Mouse (Mus musculus): ENCODE data around the gene Chmp1a. TPM values are rescaled to one million over a fixed set of nuclear protein-coding genes. Genes with fewer than 3 reads are reported as not detected.
"Not testable (repeated sequence)": the region's sequence is repeated elsewhere in the genome, so short reads cannot be mapped to it uniquely, and the experiment has no call there.

Gene Chmp1a
- polyA plus RNA-seq, 1 experiment from 2014 or later, result 196 TPM

DNA sequence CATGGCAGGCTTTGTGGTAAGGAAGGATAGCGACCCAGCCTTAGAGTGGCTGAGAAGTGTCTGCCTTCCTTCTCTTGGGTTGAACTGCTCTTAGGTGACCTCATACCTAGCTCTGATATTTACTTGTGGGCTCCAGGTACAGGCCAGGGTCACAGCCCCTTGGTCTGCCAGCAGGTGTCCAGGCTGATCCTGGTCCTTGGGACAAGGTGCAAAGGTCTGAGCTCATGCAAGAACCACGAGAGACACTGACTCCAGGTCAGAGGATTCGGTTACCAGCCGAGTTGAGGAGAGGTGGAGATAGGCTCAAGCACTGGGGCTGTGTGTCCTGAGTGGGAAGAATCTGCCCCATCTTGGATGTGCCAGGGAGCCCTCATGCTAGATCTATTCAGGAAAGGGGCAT, 31.8 kb upstream of the Chmp1a start:
- no peak for ATAC-seq
- Histone ChIP-seq H3K9ac (replicated peaks) (no peak overlapping the region), H3K4me2 (replicated peaks) (no peak overlapping the region), H3K4me3 (replicated peaks) (no peak overlapping the region), H3K36me3 (peaks cover 81% of the 10 kb centered on the region), H3K27ac (no peak overlapping the region), H3K9me3 (no peaks in the 10 kb centered on the region), H3K27me3 (no peaks in the 10 kb centered on the region), H3K4me1 (replicated peaks) (no peaks in the 10 kb centered on the region)
- 94% methylated on average over 4 of the region's 4 CpGs for WGBS

DNA sequence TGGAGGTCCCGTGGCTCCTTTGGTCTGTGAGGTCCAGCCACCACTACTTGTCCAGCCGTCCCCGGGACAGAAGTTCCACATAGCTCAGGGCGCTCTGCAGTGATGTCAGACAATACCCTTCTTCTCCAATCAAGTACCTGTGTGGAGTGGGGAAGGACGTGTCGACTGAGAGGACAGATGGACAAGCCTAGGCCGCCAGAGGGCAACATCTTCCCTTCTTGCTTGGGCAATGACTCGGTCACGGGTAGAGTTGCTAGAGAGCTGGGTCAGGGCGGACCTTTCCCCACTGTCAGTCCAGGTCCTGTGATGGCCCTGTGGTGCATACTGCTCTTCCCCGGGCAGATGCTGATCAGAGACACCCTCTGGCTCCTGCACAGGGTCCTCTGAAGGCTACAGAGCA, 30.5 kb upstream of the Chmp1a start:
- ATAC-seq, result no peak
- Histone ChIP-seq H3K4me2 (replicated peaks) (no peak overlapping the region), H3K36me3 (peaks cover 68% of the 10 kb centered on the region), H3K27me3 (no peaks in the 10 kb centered on the region), H3K4me3 (replicated peaks) (no peak overlapping the region), H3K27ac (no peak overlapping the region), H3K4me1 (replicated peaks) (no peaks in the 10 kb centered on the region), H3K9me3 (no peaks in the 10 kb centered on the region), H3K9ac (replicated peaks) (no peak overlapping the region)
- WGBS, result 70% methylated on average over 11 of the region's 11 CpGs

DNA sequence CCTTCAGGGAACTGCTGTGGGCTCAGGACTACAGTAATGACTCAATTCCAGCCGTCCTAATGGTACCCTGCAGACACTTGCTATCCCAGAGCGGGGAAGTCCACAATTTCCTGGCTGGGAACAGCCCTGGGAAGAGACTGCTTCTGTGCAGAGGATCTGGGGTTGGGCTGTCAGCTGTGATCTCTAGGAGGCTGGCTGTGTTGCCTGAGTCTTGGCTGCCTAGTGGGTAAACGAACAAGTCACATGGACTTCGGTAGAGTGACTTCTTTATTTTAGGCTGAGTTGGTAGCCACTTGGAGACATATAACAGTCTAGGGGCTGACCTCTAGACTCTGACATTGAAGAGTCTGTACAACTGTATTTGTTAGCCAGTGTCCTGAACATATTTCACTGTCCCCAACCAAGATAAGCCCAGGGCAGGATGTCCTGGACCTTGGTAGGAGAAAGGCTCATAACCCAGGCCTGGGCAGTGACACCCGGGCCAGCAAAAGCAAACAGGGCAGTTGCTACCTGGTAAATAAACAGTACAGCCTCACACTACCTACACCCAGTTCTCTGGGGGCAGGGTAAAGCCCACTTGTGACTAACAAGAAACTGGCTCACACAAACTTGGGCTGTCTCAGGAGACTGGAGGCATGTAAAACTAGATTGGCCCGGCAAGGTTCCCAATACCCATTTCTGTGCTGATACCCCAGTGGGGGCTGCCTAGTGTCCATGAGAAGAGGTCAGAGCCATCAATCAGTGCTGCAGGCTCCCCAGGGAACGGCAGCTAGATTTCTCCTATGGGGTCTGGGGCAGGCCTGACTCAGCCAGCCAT, 29.8 kb upstream of the Chmp1a start:
- 92% methylated on average over 7 of the region's 7 CpGs for WGBS
- Histone ChIP-seq H3K9me3 (no peaks in the 10 kb centered on the region), H3K27ac (no peak overlapping the region), H3K27me3 (no peaks in the 10 kb centered on the region), H3K36me3 (peaks cover 61% of the 10 kb centered on the region), H3K4me2 (replicated peaks) (no peak overlapping the region), H3K4me3 (replicated peaks) (no peak overlapping the region), H3K9ac (replicated peaks) (no peak overlapping the region), H3K4me1 (replicated peaks) (no peaks in the 10 kb centered on the region)
- ATAC-seq, result no peak

- peaks cover 31% of the 10 kb centered on the region for H3K36me3 ChIP-seq
- peaks cover 21% of the 10 kb centered on the region for H3K4me1 ChIP-seq (replicated peaks)
- no peak overlapping the region for H3K9ac ChIP-seq (replicated peaks)
- no peak overlapping the region for H3K4me2 ChIP-seq (replicated peaks)
- ATAC-seq, result no peak
- WGBS, result 83% methylated on average over 10 of the region's 10 CpGs
- peaks cover 27% of the 10 kb centered on the region for H3K27me3 ChIP-seq
- H3K4me3 ChIP-seq (replicated peaks), result no peak overlapping the region
- no peak overlapping the region for H3K27ac ChIP-seq
- H3K9me3 ChIP-seq, result no peaks in the 10 kb centered on the region
Observed at GRCm38 (mm10) chr8:123239398-123239797, 26.8 kb upstream of the Chmp1a start.

DNA sequence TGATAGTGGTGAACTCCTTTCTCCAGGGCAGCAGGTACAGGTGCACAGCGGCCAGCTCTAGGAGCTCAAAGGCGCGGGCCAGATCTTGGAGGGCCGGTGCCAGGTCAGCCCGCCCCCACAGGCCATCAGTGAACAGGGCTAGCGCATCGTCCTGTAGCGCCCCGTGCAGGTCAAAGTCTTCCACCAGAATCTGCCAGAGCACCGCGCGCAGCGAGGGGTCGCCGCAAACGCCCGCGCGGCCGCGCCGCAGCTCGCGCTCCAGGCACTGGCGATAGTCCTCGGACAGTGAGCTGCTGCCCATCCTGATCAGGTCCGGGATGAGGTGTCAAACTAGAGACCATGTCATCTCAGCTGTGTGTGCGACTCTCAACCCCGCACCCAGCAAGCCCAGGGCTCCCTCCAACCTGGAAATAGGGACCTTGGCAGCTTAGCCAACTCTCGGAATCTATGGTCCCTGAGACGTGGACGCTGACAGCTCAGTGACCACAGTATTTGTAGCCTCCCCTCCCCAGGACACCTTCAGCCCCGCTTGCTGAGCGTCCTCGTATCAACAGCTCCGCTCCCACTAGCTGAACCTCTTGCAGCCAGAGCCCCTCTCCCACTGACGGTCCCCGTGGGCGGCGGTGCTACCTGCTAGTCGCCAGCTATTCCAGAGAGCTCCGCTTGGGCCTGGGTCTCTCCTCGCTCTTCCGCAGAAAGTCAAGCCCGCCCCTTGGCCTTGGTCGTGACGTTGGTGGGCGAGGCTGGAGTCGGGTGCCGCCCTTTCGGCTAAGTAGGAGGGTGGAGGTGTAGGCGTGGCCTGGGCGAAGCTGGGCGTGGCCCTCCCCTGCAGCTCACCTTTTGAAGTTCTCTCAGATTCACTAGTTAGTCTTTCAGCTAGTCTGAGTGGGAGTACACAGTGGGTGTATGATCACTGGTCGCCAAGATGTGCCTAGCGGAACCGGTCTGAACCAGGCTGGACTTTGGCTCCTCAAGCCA, 23.2 kb upstream of the Chmp1a start, which contains the start of gene Spata2l:
Spata2l (minus strand) TSS at position 714 of the 978 bp plus-strand sequence.
- Histone ChIP-seq H3K4me3 (replicated peaks) (peak within 1 kb of the TSS; percentile 42), H3K4me2 (replicated peaks) (peak within 1 kb of the TSS; percentile 74), H3K27ac (no peak within 1 kb of the TSS), H3K36me3 (0 out of 2 replicates have a peak, but pooled peaks cover 3% of the 10 kb centered on the region), H3K9me3 (no peaks in the 10 kb centered on the region), H3K27me3 (peaks cover 41% of the 10 kb centered on the region), H3K4me1 (replicated peaks) (peaks cover 30% of the 10 kb centered on the region), H3K9ac (replicated peaks) (peak within 1 kb of the TSS; percentile 68)
- peak; percentile 73 for ATAC-seq
- WGBS, result 1% methylated on average over 56 of the region's 57 CpGs

- Histone ChIP-seq H3K4me1 (replicated peaks) (peaks cover 30% of the 10 kb centered on the region), H3K9me3 (no peaks in the 10 kb centered on the region), H3K27me3 (peaks cover 41% of the 10 kb centered on the region), H3K9ac (replicated peaks) (peak overlapping the region; percentile 68), H3K4me3 (replicated peaks) (peak overlapping the region; percentile 42), H3K4me2 (replicated peaks) (peak overlapping the region; percentile 74), H3K27ac (no peak overlapping the region), H3K36me3 (peaks cover 10% of the 10 kb centered on the region)
- 29% methylated on average over 13 of the region's 13 CpGs for WGBS
- peak; percentile 12 for ATAC-seq
Observed at GRCm38 (mm10) chr8:123234918-123235519, 22.5 kb upstream of the Chmp1a start.

DNA sequence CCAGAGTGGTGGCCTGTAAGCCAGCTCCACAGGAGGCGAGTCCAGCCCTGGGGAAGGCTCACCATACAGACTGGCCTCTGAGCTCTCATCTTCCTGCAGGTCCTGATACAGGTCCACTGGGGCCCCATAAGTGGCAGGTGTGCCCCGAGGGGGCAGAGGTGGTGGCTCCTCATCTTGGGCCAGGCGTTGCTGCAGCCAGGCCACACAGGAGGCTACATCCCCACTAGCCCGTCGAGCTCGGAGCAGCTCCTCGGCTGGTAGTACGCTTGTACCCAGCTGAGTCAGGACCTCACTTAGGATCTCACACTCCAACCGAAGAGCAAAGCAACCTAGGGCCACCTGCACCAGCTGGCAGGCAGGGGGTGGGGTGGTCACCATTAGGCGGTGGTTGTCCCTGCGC, 21.2 kb upstream of the Chmp1a start:
- H3K4me2 ChIP-seq (replicated peaks), result no peak overlapping the region
- no peak overlapping the region for H3K9ac ChIP-seq (replicated peaks)
- H3K9me3 ChIP-seq, result no peaks in the 10 kb centered on the region
- H3K27ac ChIP-seq, result no peak overlapping the region
- H3K27me3 ChIP-seq, result peaks cover 41% of the 10 kb centered on the region
- peaks cover 30% of the 10 kb centered on the region for H3K4me1 ChIP-seq (replicated peaks)
- no peak for ATAC-seq
- WGBS, result 82% methylated on average over 11 of the region's 11 CpGs
- H3K4me3 ChIP-seq (replicated peaks), result no peak overlapping the region
- H3K36me3 ChIP-seq, result peaks cover 21% of the 10 kb centered on the region

- Histone ChIP-seq H3K9ac (replicated peaks) (no peak overlapping the region), H3K36me3 (peaks cover 26% of the 10 kb centered on the region), H3K4me3 (replicated peaks) (no peak overlapping the region), H3K27ac (no peak overlapping the region), H3K27me3 (peaks cover 41% of the 10 kb centered on the region), H3K9me3 (no peaks in the 10 kb centered on the region), H3K4me2 (replicated peaks) (no peak overlapping the region), H3K4me1 (replicated peaks) (peaks cover 30% of the 10 kb centered on the region)
- WGBS, result 55% methylated on average over 13 of the region's 13 CpGs
- no peak for ATAC-seq
Observed at GRCm38 (mm10) chr8:123233300-123233699, 20.7 kb upstream of the Chmp1a start.

DNA sequence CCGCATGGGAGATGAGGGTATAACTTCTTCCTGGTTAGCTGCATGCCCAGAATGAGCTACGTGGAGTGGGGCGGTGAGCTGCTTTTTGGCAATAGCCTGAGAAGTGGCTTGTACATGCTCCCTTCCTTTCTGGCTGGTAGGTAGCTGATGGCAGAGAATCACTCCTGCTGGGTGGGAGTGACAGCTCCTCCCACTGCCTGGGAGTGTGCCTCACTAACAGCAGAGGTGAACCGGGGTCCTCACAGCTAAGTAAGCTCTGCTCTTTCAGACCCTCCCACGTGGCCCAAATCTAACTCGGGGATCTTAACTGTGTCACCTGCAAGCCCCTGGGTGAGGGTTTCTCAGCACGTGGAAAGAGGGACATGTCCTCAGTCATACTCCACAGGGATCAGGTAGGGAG, 20.0 kb upstream of the Chmp1a start:
- no peak overlapping the region for H3K4me3 ChIP-seq (replicated peaks)
- WGBS, result 46% methylated on average over 7 of the region's 7 CpGs
- H3K4me1 ChIP-seq (replicated peaks), result peaks cover 30% of the 10 kb centered on the region
- ATAC-seq, result no peak
- peaks cover 33% of the 10 kb centered on the region for H3K36me3 ChIP-seq
- no peaks in the 10 kb centered on the region for H3K9me3 ChIP-seq
- H3K9ac ChIP-seq (replicated peaks), result no peak overlapping the region
- H3K27me3 ChIP-seq, result peaks cover 41% of the 10 kb centered on the region
- H3K4me2 ChIP-seq (replicated peaks), result no peak overlapping the region
- H3K27ac ChIP-seq, result no peak overlapping the region

DNA sequence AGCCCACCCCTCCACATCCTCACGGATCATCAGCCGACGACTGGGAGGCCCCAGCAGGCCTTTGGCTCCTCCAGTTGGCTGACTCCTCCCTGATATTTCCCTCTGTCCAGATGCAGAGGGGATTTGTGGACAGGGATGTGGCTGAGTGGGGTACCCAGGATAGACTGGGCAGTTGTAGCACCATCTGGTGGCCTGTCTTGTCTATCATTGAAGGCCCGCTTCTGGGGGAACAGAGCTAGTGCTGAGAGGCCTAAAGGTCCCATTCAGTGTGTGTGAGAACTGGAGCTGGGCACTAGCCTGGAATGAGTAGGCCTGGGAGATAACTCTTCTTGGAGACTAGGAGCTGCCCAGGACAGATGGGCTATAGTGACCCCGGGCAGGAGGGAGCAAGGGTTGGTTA, 19.2 kb upstream of the Chmp1a start:
- Histone ChIP-seq H3K4me2 (replicated peaks) (no peak overlapping the region), H3K4me3 (replicated peaks) (no peak overlapping the region), H3K9ac (replicated peaks) (no peak overlapping the region), H3K27ac (no peak overlapping the region), H3K9me3 (no peaks in the 10 kb centered on the region), H3K36me3 (peaks cover 41% of the 10 kb centered on the region), H3K4me1 (replicated peaks) (peaks cover 30% of the 10 kb centered on the region), H3K27me3 (peaks cover 37% of the 10 kb centered on the region)
- no peak for ATAC-seq
- WGBS, result 73% methylated on average over 5 of the region's 5 CpGs

- not testable (repeated sequence) for H3K4me3 ChIP-seq (replicated peaks); H3K4me2 ChIP-seq (replicated peaks); ATAC-seq; H3K9ac ChIP-seq (replicated peaks); H3K27ac ChIP-seq; H3K9me3 ChIP-seq
- H3K36me3 ChIP-seq, result peaks cover 43% of the 10 kb centered on the region
- 91% methylated on average over 11 of the region's 11 CpGs for WGBS
- H3K27me3 ChIP-seq, result peaks cover 24% of the 10 kb centered on the region
- H3K4me1 ChIP-seq (replicated peaks), result peaks cover 30% of the 10 kb centered on the region
Observed at GRCm38 (mm10) chr8:123230326-123230725, 17.8 kb upstream of the Chmp1a start.

Measured in midbrain, embryonic 13.5 days (tissue).